Mouse (Mus musculus): ENCODE measurements at regions not wholly inside any gene's neighbourhood (a gene's known extent, or its start where the extent isn't known, plus 50 kb on each side); places are given as distances from the start of the nearest gene placed in this dataset.

GRCm38 (mm10) chr1:73839351-73839750 lies 284.9 kb downstream of the Tns1 start:
- no peak for ATAC-seq (replicated peaks; ENCODE audit: low FRiP score, low TSS enrichment, low read depth)

GRCm38 (mm10) chr1:73836680-73837079 lies 287.6 kb downstream of the Tns1 start:
- no peak overlapping the region for H3K4me2 ChIP-seq (ENCODE audit: low read length)
- H3K4me1 ChIP-seq (replicated peaks; ENCODE audit: control insufficient read depth, insufficient read depth, low read length), result no peaks in the 10 kb centered on the region
- no peaks in the 10 kb centered on the region for H3K9me3 ChIP-seq (ENCODE audit: control insufficient read depth, low read length)
- no peak for DNase-seq (ENCODE audit: low spot score)
- H3K4me3 ChIP-seq (ENCODE audit: low read depth, low read length), result no peak overlapping the region
- H3K36me3 ChIP-seq (ENCODE audit: control insufficient read depth, insufficient read depth, low read length), result no peaks in the 10 kb centered on the region
- ATAC-seq (replicated peaks; ENCODE audit: low FRiP score, low TSS enrichment, low read depth), result no peak
- no peak overlapping the region for H3K9ac ChIP-seq (ENCODE audit: low read length)
- no peak overlapping the region for H3K27ac ChIP-seq (ENCODE audit: low read depth)
- no peaks in the 10 kb centered on the region for H3K27me3 ChIP-seq (replicated peaks; ENCODE audit: control insufficient read depth, insufficient read depth, low read length)

More at GRCm38 (mm10) chr1:73839351-73839750, 284.9 kb downstream of the Tns1 start:
- H3K9me3 ChIP-seq (ENCODE audit: control insufficient read depth, low read length), result no peaks in the 10 kb centered on the region
- H3K27ac ChIP-seq (ENCODE audit: low read depth), result no peak overlapping the region
- H3K4me1 ChIP-seq (replicated peaks; ENCODE audit: control insufficient read depth, insufficient read depth, low read length), result no peaks in the 10 kb centered on the region
- H3K4me3 ChIP-seq (ENCODE audit: low read depth, low read length), result no peak overlapping the region
- no peaks in the 10 kb centered on the region for H3K36me3 ChIP-seq (ENCODE audit: control insufficient read depth, insufficient read depth, low read length)
- H3K9ac ChIP-seq (ENCODE audit: low read length), result no peak overlapping the region
- H3K27me3 ChIP-seq (replicated peaks; ENCODE audit: control insufficient read depth, insufficient read depth, low read length), result no peaks in the 10 kb centered on the region
- WGBS, result 66% methylated on average over 2 of the region's 2 CpGs
- no peak overlapping the region for H3K4me2 ChIP-seq (ENCODE audit: low read length)
- DNase-seq (ENCODE audit: low spot score), result no peak

- 95% methylated on average over 1 of the region's 1 CpGs for WGBS
- Histone ChIP-seq H3K36me3 (ENCODE audit: control insufficient read depth, insufficient read depth, low read length) (no peaks in the 10 kb centered on the region), H3K4me3 (ENCODE audit: low read depth, low read length) (no peak overlapping the region), H3K4me2 (ENCODE audit: low read length) (no peak overlapping the region), H3K9ac (ENCODE audit: low read length) (no peak overlapping the region), H3K4me1 (replicated peaks; ENCODE audit: control insufficient read depth, insufficient read depth, low read length) (no peaks in the 10 kb centered on the region), H3K27ac (ENCODE audit: low read depth) (no peak overlapping the region), H3K9me3 (ENCODE audit: control insufficient read depth, low read length) (no peaks in the 10 kb centered on the region), H3K27me3 (replicated peaks; ENCODE audit: control insufficient read depth, insufficient read depth, low read length) (no peaks in the 10 kb centered on the region)
- no peak for ATAC-seq (replicated peaks; ENCODE audit: low FRiP score, low TSS enrichment, low read depth)
- no peak for DNase-seq (ENCODE audit: low spot score)
Measured at GRCm38 (mm10) chr1:73834566-73834965, 289.7 kb downstream of the Tns1 start.

GRCm38 (mm10) chr1:73830486-73831132 lies 293.6 kb downstream of the Tns1 start:
- Histone ChIP-seq H3K9me3 (ENCODE audit: control insufficient read depth, low read length) (no peaks in the 10 kb centered on the region), H3K4me2 (ENCODE audit: low read length) (no peak overlapping the region), H3K36me3 (ENCODE audit: control insufficient read depth, insufficient read depth, low read length) (no peaks in the 10 kb centered on the region), H3K27me3 (replicated peaks; ENCODE audit: control insufficient read depth, insufficient read depth, low read length) (no peaks in the 10 kb centered on the region), H3K4me3 (ENCODE audit: low read depth, low read length) (no peak overlapping the region), H3K9ac (ENCODE audit: low read length) (no peak overlapping the region), H3K4me1 (replicated peaks; ENCODE audit: control insufficient read depth, insufficient read depth, low read length) (0 out of 2 replicates have a peak, but pooled peaks cover 6% of the 10 kb centered on the region), H3K27ac (ENCODE audit: low read depth) (no peak overlapping the region)
- DNase-seq (ENCODE audit: low spot score) (no peak), ATAC-seq (replicated peaks; ENCODE audit: low FRiP score, low TSS enrichment, low read depth) (no peak)
- 64% methylated on average over 9 of the region's 9 CpGs for WGBS

GRCm38 (mm10) chr1:73828996-73829395 lies 295.3 kb downstream of the Tns1 start:
- Histone ChIP-seq H3K27ac (ENCODE audit: low read depth) (no peak overlapping the region), H3K9me3 (ENCODE audit: control insufficient read depth, low read length) (no peaks in the 10 kb centered on the region), H3K36me3 (ENCODE audit: control insufficient read depth, insufficient read depth, low read length) (no peaks in the 10 kb centered on the region), H3K4me3 (ENCODE audit: low read depth, low read length) (no peak overlapping the region), H3K4me2 (ENCODE audit: low read length) (no peak overlapping the region), H3K9ac (ENCODE audit: low read length) (no peak overlapping the region), H3K4me1 (replicated peaks; ENCODE audit: control insufficient read depth, insufficient read depth, low read length) (peaks cover 13% of the 10 kb centered on the region; the same call in 1 of the 2 replicates), H3K27me3 (replicated peaks; ENCODE audit: control insufficient read depth, insufficient read depth, low read length) (no peaks in the 10 kb centered on the region)
- WGBS, result 54% methylated on average over 10 of the region's 10 CpGs
- no peak for ATAC-seq (replicated peaks; ENCODE audit: low FRiP score, low TSS enrichment, low read depth)
- DNase-seq (ENCODE audit: low spot score), result no peak

- Histone ChIP-seq H3K4me3 (ENCODE audit: low read depth, low read length) (no peak overlapping the region), H3K4me1 (replicated peaks; ENCODE audit: control insufficient read depth, insufficient read depth, low read length) (peaks cover 16% of the 10 kb centered on the region; the same call in 1 of the 2 replicates), H3K36me3 (ENCODE audit: control insufficient read depth, insufficient read depth, low read length) (no peaks in the 10 kb centered on the region), H3K27me3 (replicated peaks; ENCODE audit: control insufficient read depth, insufficient read depth, low read length) (no peaks in the 10 kb centered on the region), H3K27ac (ENCODE audit: low read depth) (no peak overlapping the region), H3K9me3 (ENCODE audit: control insufficient read depth, low read length) (no peaks in the 10 kb centered on the region), H3K9ac (ENCODE audit: low read length) (no peak overlapping the region), H3K4me2 (ENCODE audit: low read length) (peak overlapping the region; percentile 25; the same call in 1 of the 2 replicates)
- WGBS, result 43% methylated on average over 15 of the region's 15 CpGs
- ATAC-seq (replicated peaks; ENCODE audit: low FRiP score, low TSS enrichment, low read depth) (no peak; the same call in 1 of the 2 replicates), DNase-seq (ENCODE audit: low spot score) (peak; percentile 98)
Measured at GRCm38 (mm10) chr1:73826243-73826930, 297.9 kb downstream of the Tns1 start.

GRCm38 (mm10) chr1:73824406-73825184 lies 299.7 kb downstream of the Tns1 start:
- Histone ChIP-seq H3K27ac (ENCODE audit: low read depth) (no peak overlapping the region), H3K4me3 (ENCODE audit: low read depth, low read length) (no peak overlapping the region), H3K9me3 (ENCODE audit: control insufficient read depth, low read length) (no peaks in the 10 kb centered on the region), H3K27me3 (replicated peaks; ENCODE audit: control insufficient read depth, insufficient read depth, low read length) (no peaks in the 10 kb centered on the region), H3K4me2 (ENCODE audit: low read length) (no peak overlapping the region), H3K9ac (ENCODE audit: low read length) (no peak overlapping the region), H3K4me1 (replicated peaks; ENCODE audit: control insufficient read depth, insufficient read depth, low read length) (peaks cover 24% of the 10 kb centered on the region), H3K36me3 (ENCODE audit: control insufficient read depth, insufficient read depth, low read length) (no peaks in the 10 kb centered on the region)
- DNase-seq (ENCODE audit: low spot score) (peak; percentile 59), ATAC-seq (replicated peaks; ENCODE audit: low FRiP score, low TSS enrichment, low read depth) (no peak)
- 62% methylated on average over 8 of the region's 8 CpGs for WGBS

- 0 out of 2 replicates have a peak, but pooled peaks cover 2% of the 10 kb centered on the region for H3K9me3 ChIP-seq (ENCODE audit: control insufficient read depth, low read length)
- no peak overlapping the region for H3K9ac ChIP-seq (ENCODE audit: low read length)
- H3K4me3 ChIP-seq (ENCODE audit: low read depth, low read length), result no peak overlapping the region
- DNase-seq (ENCODE audit: low spot score) (no peak), ATAC-seq (replicated peaks; ENCODE audit: low FRiP score, low TSS enrichment, low read depth) (no peak)
- H3K27ac ChIP-seq (ENCODE audit: low read depth), result no peak overlapping the region
- H3K4me2 ChIP-seq (ENCODE audit: low read length), result no peak overlapping the region
- peaks cover 24% of the 10 kb centered on the region for H3K4me1 ChIP-seq (replicated peaks; ENCODE audit: control insufficient read depth, insufficient read depth, low read length)
- H3K27me3 ChIP-seq (replicated peaks; ENCODE audit: control insufficient read depth, insufficient read depth, low read length), result no peaks in the 10 kb centered on the region
- 83% methylated on average over 10 of the region's 10 CpGs for WGBS
- H3K36me3 ChIP-seq (ENCODE audit: control insufficient read depth, insufficient read depth, low read length), result no peaks in the 10 kb centered on the region
Measured at GRCm38 (mm10) chr1:73823726-73824125, 300.5 kb downstream of the Tns1 start.

Measured in intestine, embryonic 14.5 days (tissue).